Mouse (Mus musculus) brain, adult 2 months (tissue): Measurements from ENCODE around the gene Zfp385b.
A peak's percentile ranks its signal among the peaks of the same experiment; 100 is the strongest.

ENCODE experiments used
- DNase-seq: peaks from one replicate; pipeline ENCODE4 v3.0.0; 2011; ENCODE audit warnings: low read depth, low spot score

Zfp385b gene

GRCm38 (mm10) chr2:77519341-77519740 is 300.1 kb downstream of the Zfp385b start:
- peak; percentile 56 for DNase-seq

- no peak for DNase-seq
Observed at GRCm38 (mm10) chr2:77518693-77519092, 300.7 kb downstream of the Zfp385b start.

GRCm38 (mm10) chr2:77516606-77517005 is 302.8 kb downstream of the Zfp385b start:
- DNase-seq, result no peak

GRCm38 (mm10) chr2:77515654-77516053 is 303.8 kb downstream of the Zfp385b start:
- DNase-seq, result no peak

GRCm38 (mm10) chr2:77515011-77515410 is 304.4 kb downstream of the Zfp385b start:
- DNase-seq, result no peak

- DNase-seq, result peak; percentile 86
Observed at GRCm38 (mm10) chr2:77514476-77514875, 305.0 kb downstream of the Zfp385b start.

GRCm38 (mm10) chr2:77508731-77509130 is 310.7 kb downstream of the Zfp385b start:
- DNase-seq, result no peak

- no peak for DNase-seq
Observed at GRCm38 (mm10) chr2:77506308-77506707, 313.1 kb downstream of the Zfp385b start.

- DNase-seq, result no peak
Observed at GRCm38 (mm10) chr2:77505614-77506013, 313.8 kb downstream of the Zfp385b start.

GRCm38 (mm10) chr2:77503674-77504351 is 315.6 kb downstream of the Zfp385b start:
- DNase-seq, result peak; percentile 93

GRCm38 (mm10) chr2:77503217-77503616 is 316.2 kb downstream of the Zfp385b start:
- DNase-seq, result no peak

- no peak for DNase-seq
Observed at GRCm38 (mm10) chr2:77502458-77502857, 317.0 kb downstream of the Zfp385b start.

GRCm38 (mm10) chr2:77500480-77500879 is 319.0 kb downstream of the Zfp385b start:
- no peak for DNase-seq

- DNase-seq, result no peak
Observed at GRCm38 (mm10) chr2:77498379-77498778, 321.1 kb downstream of the Zfp385b start.

GRCm38 (mm10) chr2:77497942-77498341 is 321.5 kb downstream of the Zfp385b start:
- no peak for DNase-seq

- no peak for DNase-seq
Observed at GRCm38 (mm10) chr2:77496071-77496470, 323.4 kb downstream of the Zfp385b start.

- DNase-seq, result no peak
Observed at GRCm38 (mm10) chr2:77495344-77495743, 324.1 kb downstream of the Zfp385b start.

- no peak for DNase-seq
Observed at GRCm38 (mm10) chr2:77493695-77494094, 325.7 kb downstream of the Zfp385b start.

- no peak for DNase-seq
Observed at GRCm38 (mm10) chr2:77487151-77487550, 332.3 kb downstream of the Zfp385b start.

- DNase-seq, result no peak
Observed at GRCm38 (mm10) chr2:77481274-77481673, 338.2 kb downstream of the Zfp385b start.

GRCm38 (mm10) chr2:77477536-77477935 is 341.9 kb downstream of the Zfp385b start:
- no peak for DNase-seq

- no peak for DNase-seq
Observed at GRCm38 (mm10) chr2:77476444-77476843, 343.0 kb downstream of the Zfp385b start.

GRCm38 (mm10) chr2:77472254-77472837 is 347.1 kb downstream of the Zfp385b start:
- DNase-seq, result no peak
